Mouse (Mus musculus): Measurements from ENCODE around the gene H2-M5. TPM values are rescaled to one million over a fixed set of nuclear protein-coding genes. Genes with fewer than 3 reads are reported as not detected.

H2-M5 gene
- polyA plus RNA-seq (2015; fragmentation: Illumina TruSeq; extraction: RNeasy Lipid Tissue Mini Kit (QIAGEN cat#74804); ENCODE audit: insufficient read depth, low replicate concordance): 0.87 TPM

DNA sequence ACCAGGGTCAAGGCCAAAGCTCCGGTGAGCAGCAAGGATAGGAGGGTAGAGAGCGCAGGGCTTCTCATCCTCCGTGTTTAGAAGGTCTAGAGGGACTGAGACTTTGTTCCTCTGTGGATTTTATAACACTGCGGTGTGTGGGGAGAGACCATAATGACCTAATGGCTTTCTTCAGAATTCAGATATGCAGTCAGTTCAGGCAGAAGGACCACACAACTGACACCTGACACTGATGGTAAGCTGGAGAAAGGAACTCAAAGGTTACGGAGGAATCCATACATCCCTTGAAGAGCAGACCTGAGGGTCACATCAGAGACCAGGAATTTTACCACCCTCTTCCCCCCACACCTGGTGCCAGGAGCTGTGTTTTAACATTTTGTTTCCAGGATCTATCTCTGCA is at the start of gene H2-M5:
H2-M5 (minus strand) TSS at position 101 of the 400 bp plus-strand sequence.

DNA sequence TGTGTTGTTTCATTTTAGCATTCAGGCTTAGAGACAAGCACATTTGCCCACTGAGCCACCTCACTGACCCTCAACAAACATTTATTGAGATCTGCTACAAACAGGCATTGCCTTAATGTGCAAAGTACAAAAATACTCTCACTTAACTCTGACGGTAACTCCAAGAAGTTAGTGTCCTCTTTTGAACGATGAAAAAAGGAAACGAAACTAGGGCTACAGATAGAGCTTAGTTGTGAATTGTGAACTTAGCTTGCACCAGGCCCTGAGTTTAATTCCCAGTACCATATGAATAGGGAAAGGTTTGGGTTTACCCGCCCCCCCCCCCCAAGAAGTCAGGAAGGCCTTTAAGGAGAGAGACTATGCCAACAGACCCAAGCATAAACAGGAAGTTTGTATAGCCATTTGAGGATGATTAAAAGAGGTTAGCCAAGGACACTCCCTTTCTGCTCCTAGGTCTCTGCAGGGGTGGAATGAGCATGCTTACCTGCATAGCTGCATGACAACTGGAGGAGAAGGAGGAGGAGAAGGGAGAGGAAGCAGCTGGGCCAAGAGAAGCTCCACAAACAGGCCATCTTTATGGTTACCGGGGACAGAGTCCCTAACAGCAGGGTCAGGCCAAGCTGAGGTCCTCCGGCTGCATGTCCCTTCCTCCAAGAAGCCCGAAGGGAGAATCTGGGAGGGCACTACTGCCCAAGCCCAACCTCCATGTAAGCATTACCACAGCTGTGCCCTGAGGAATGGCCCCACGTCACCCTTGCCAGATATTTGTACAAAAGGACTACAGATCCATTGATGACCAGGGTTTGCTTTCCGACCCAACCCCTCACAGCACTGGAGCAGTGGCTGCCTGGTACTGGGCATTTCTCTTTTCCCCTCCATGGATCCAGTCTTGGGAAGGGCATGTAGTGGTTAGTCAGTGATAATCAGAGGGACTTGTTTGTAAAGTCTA is 33.6 kb upstream of the H2-M5 start, which contains the start of gene Mog:
Mog (minus strand) TSS at position 771 of the 949 bp plus-strand sequence.

DNA sequence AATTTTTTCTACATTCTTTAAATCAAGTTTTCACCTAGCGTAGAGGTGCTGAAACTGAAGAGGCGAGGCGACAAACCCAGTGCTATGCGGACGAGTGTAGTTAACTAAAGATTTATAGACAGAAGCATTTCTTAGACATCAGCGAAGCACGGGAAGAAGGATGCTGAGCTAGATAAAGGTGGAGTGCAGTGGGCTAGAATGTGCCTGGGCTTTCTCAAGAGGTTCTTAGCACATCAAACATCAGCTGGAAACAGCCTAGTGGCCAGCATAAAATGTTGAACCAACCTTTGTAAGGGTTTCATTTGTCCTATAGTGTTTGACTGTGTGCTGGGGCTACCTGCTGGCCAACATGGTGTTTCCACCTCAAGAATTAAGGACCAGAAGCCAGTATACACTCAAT is 11.5 kb upstream of the H2-M5 start, which contains the start of gene Zfp57:
Zfp57 (plus strand) TSS at position 301 of the 400 bp plus-strand sequence.

DNA sequence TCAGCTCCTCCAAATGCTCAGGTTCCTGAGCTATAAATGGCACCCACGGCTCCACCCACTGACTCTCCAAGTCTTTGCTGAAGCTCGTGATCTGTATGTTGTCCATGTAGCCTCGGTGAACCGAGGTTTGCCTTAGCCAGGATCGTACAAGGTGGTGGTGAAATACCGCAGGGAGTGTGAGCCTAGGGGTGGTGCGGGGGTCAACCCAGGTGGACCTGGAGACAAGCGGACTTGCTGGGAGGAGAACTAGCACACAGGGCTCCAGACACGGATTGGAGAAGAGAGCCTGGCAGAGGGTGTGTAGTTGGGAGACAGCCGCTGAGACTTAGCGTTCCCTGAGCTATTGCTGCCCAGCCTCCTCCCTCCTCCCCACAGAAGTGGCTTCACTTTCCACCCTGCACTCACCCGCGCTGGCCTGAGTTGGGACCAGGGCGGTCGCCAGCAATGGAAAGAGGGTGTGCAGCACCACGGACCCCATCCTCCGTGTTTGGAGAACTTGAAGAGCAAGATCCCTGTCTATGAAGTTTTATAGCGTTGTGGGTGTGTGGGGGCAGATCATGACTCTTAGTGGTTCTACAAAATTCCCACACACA is 8.0 kb downstream of the H2-M5 start, which contains the start of gene 2410137M14Rik:
2410137M14Rik (minus strand) TSS at position 17 of the 593 bp plus-strand sequence.

DNA sequence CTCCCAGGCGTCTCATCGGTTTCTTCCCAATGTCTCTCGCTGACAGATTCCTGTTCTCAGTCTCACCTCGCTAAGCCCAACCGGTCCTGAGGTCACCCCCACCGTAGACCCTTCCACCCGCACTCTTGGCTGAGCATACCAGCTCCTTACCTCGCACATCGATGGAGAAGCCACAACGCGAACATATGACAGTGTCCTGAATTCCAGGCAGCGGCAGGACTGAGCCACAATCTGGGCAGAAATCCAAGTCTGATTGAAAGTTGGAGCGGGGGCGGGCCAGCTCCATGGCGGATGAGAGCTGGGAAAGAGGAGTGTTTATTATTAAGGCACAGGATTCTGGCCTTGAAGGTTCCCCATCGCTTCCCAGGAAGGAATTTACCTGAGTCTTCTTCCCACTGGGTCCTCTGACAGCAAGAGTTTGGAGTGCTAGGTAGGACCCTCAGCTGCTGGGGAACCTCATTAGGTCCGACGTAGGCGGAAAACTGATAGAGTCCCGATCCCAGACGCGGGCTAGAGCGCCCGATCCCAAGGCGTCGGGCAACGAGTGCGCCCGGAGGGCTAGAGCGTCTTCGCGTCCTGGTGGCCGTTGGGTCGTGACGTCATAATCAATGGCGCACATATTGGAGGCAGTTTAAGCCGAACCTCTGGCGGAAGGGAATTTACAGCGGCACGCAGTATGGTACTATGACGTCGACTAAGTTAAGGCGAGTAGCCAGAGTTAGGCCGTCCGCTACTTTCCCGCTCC is 31.2 kb downstream of the H2-M5 start, which contains the start of the genes Znrd1 and Znrd1as:
Znrd1 (minus strand) TSS at position 561 of the 745 bp plus-strand sequence.
Znrd1as (plus strand) TSS at position 594 of the 745 bp plus-strand sequence.

DNA sequence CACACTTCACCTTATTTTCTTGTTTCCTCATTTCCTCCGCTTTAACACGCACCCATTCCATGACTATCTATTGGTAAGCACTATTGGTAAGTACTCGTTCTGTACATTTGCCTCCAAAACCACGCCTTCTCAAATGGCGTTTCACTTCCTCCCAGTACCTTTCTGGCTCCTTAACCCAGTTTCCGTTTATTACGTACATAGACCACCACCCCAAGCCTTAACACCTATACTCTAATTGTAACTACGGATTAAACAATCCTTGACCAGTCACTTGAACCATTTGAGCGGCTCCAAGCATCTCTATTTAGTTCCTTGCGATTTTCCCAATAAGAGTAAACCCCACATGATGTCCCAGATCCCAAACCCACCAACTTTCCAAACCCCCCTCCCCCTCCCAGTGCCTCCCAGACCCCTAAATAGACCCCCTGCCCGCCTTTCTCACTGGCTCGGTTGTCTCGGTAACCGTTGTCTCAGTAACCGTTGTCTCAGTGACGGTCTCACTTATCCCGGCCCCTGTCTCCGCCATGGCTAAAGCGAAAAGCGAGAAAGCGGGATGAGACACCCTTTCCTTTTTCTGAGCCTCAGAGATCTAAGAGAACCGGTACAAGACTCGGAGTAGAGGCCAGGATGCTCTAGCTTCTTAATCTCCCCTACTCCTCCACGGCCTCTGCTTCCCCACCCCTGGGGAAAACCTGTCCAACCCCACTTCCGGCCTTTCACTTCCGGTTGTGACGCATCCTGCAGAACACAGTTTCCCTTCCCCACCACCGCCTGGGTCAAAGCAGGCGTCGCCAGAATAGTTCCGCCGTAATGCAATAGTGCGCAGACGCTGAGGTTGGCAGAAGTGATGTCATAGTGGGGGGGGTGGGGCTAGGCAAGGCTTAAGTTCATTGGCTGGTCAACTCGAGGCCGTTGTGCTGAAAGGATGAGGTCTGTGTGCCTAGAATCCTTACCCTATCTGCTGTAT is 38.1 kb downstream of the H2-M5 start, which contains the start of gene Ppp1r11:
Ppp1r11 (minus strand) TSS at position 761 of the 967 bp plus-strand sequence.

DNA sequence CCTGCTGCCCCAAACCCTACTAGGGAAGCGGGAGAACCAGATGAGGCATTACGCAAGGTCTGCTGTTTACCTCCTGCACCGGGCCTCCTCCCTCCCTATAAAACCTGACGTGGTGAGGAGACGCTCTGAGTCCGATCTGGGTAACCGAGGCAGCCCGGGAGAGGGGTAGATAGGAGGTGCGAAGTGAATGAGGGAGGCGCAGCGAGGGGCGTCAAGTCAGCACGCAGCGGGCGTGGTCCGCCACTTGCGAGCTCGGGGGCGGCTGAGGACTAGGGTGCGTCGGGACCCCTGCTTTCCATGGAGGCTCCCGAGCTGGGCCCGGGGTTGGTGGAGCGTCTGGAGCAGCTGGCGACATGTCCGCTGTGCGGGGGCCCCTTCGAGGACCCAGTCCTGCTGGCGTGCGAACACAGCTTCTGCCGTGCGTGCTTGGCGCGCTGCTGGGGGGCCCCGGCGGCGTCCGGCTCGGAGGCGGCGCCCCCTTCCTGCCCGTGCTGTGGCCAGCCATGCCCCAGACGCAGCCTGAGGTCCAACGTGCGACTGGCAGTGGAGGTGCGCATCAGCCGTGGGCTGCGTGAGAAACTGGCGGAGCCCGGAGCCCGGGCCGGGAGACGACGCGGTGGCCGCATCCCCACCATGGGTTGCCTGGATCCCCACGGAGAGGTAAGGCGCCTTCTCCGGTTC is 46.4 kb downstream of the H2-M5 start, which contains the start of gene Rnf39:
Rnf39 (plus strand) TSS at position 128 of the 681 bp plus-strand sequence.

Other genes with a start within 250 kb of the H2-M5 start
- gene H2-M10.5, start 216.6 kb downstream of the H2-M5 start, polyA plus RNA-seq (2015; fragmentation: Illumina TruSeq; extraction: RNeasy Lipid Tissue Mini Kit (QIAGEN cat#74804); ENCODE audit: insufficient read depth, low replicate concordance): not detected
- not detected for gene H2-M10.6, start 177.4 kb downstream of the H2-M5 start, polyA plus RNA-seq (2015; fragmentation: Illumina TruSeq; extraction: RNeasy Lipid Tissue Mini Kit (QIAGEN cat#74804); ENCODE audit: insufficient read depth, low replicate concordance)
- 152 TPM for gene Trim26, start 152.4 kb downstream of the H2-M5 start, polyA plus RNA-seq (2015; fragmentation: Illumina TruSeq; extraction: RNeasy Lipid Tissue Mini Kit (QIAGEN cat#74804); ENCODE audit: insufficient read depth, low replicate concordance)
- gene Trim15, start 122.3 kb downstream of the H2-M5 start, polyA plus RNA-seq (2015; fragmentation: Illumina TruSeq; extraction: RNeasy Lipid Tissue Mini Kit (QIAGEN cat#74804); ENCODE audit: insufficient read depth, low replicate concordance): not detected
- gene Trim10, start 120.0 kb downstream of the H2-M5 start, polyA plus RNA-seq (2015; fragmentation: Illumina TruSeq; extraction: RNeasy Lipid Tissue Mini Kit (QIAGEN cat#74804); ENCODE audit: insufficient read depth, low replicate concordance): 35.2 TPM
- 0.21 TPM for gene Trim40, start 99.4 kb downstream of the H2-M5 start, polyA plus RNA-seq (2015; fragmentation: Illumina TruSeq; extraction: RNeasy Lipid Tissue Mini Kit (QIAGEN cat#74804); ENCODE audit: insufficient read depth, low replicate concordance)
- gene Trim31, start 91.4 kb downstream of the H2-M5 start, polyA plus RNA-seq (2015; fragmentation: Illumina TruSeq; extraction: RNeasy Lipid Tissue Mini Kit (QIAGEN cat#74804); ENCODE audit: insufficient read depth, low replicate concordance): not detected
- gene Rnf39, start 46.6 kb downstream of the H2-M5 start, polyA plus RNA-seq (2015; fragmentation: Illumina TruSeq; extraction: RNeasy Lipid Tissue Mini Kit (QIAGEN cat#74804); ENCODE audit: insufficient read depth, low replicate concordance): 0.47 TPM
- gene Ppp1r11, start 37.8 kb downstream of the H2-M5 start, polyA plus RNA-seq (2015; fragmentation: Illumina TruSeq; extraction: RNeasy Lipid Tissue Mini Kit (QIAGEN cat#74804); ENCODE audit: insufficient read depth, low replicate concordance): 80.6 TPM
- 71.5 TPM for gene Znrd1, start 31.0 kb downstream of the H2-M5 start, polyA plus RNA-seq (2015; fragmentation: Illumina TruSeq; extraction: RNeasy Lipid Tissue Mini Kit (QIAGEN cat#74804); ENCODE audit: insufficient read depth, low replicate concordance)
- gene Znrd1as, start 30.9 kb downstream of the H2-M5 start, polyA plus RNA-seq (2015; fragmentation: Illumina TruSeq; extraction: RNeasy Lipid Tissue Mini Kit (QIAGEN cat#74804); ENCODE audit: insufficient read depth, low replicate concordance): 12.9 TPM
- not detected for gene 2410137M14Rik, start 8.3 kb downstream of the H2-M5 start, polyA plus RNA-seq (2015; fragmentation: Illumina TruSeq; extraction: RNeasy Lipid Tissue Mini Kit (QIAGEN cat#74804); ENCODE audit: insufficient read depth, low replicate concordance)
- 3.0 TPM for gene Zfp57, start 11.6 kb upstream of the H2-M5 start, polyA plus RNA-seq (2015; fragmentation: Illumina TruSeq; extraction: RNeasy Lipid Tissue Mini Kit (QIAGEN cat#74804); ENCODE audit: insufficient read depth, low replicate concordance)
- gene Mog, start 33.9 kb upstream of the H2-M5 start, polyA plus RNA-seq (2015; fragmentation: Illumina TruSeq; extraction: RNeasy Lipid Tissue Mini Kit (QIAGEN cat#74804); ENCODE audit: insufficient read depth, low replicate concordance): not detected
- 60.3 TPM for gene Gabbr1, start 56.4 kb upstream of the H2-M5 start, polyA plus RNA-seq (2015; fragmentation: Illumina TruSeq; extraction: RNeasy Lipid Tissue Mini Kit (QIAGEN cat#74804); ENCODE audit: insufficient read depth, low replicate concordance)
- not detected for gene Olfr90, start 99.0 kb upstream of the H2-M5 start, polyA plus RNA-seq (2015; fragmentation: Illumina TruSeq; extraction: RNeasy Lipid Tissue Mini Kit (QIAGEN cat#74804); ENCODE audit: insufficient read depth, low replicate concordance)
- not detected for gene Olfr91, start 108.7 kb upstream of the H2-M5 start, polyA plus RNA-seq (2015; fragmentation: Illumina TruSeq; extraction: RNeasy Lipid Tissue Mini Kit (QIAGEN cat#74804); ENCODE audit: insufficient read depth, low replicate concordance)
- gene Olfr92, start 130.6 kb upstream of the H2-M5 start, polyA plus RNA-seq (2015; fragmentation: Illumina TruSeq; extraction: RNeasy Lipid Tissue Mini Kit (QIAGEN cat#74804); ENCODE audit: insufficient read depth, low replicate concordance): not detected
- not detected for gene Olfr93, start 172.0 kb upstream of the H2-M5 start, polyA plus RNA-seq (2015; fragmentation: Illumina TruSeq; extraction: RNeasy Lipid Tissue Mini Kit (QIAGEN cat#74804); ENCODE audit: insufficient read depth, low replicate concordance)
- 32.4 TPM for gene Ubd, start 204.4 kb upstream of the H2-M5 start, polyA plus RNA-seq (2015; fragmentation: Illumina TruSeq; extraction: RNeasy Lipid Tissue Mini Kit (QIAGEN cat#74804); ENCODE audit: insufficient read depth, low replicate concordance)
- not detected for gene Olfr94, start 211.5 kb upstream of the H2-M5 start, polyA plus RNA-seq (2015; fragmentation: Illumina TruSeq; extraction: RNeasy Lipid Tissue Mini Kit (QIAGEN cat#74804); ENCODE audit: insufficient read depth, low replicate concordance)
- not detected for gene Olfr95, start 223.6 kb upstream of the H2-M5 start, polyA plus RNA-seq (2015; fragmentation: Illumina TruSeq; extraction: RNeasy Lipid Tissue Mini Kit (QIAGEN cat#74804); ENCODE audit: insufficient read depth, low replicate concordance)
- gene Olfr96, start 230.6 kb upstream of the H2-M5 start, polyA plus RNA-seq (2015; fragmentation: Illumina TruSeq; extraction: RNeasy Lipid Tissue Mini Kit (QIAGEN cat#74804); ENCODE audit: insufficient read depth, low replicate concordance): not detected
- gene Olfr97, start 247.8 kb upstream of the H2-M5 start, polyA plus RNA-seq (2015; fragmentation: Illumina TruSeq; extraction: RNeasy Lipid Tissue Mini Kit (QIAGEN cat#74804); ENCODE audit: insufficient read depth, low replicate concordance): not detected

Measured in spleen, adult 10 weeks (tissue).